Mouse (Mus musculus) spleen, adult 2 months (tissue): Measurements from ENCODE around the gene Stac2.

Experiments
- CTCF ChIP-seq: fragments of 200-500 bp; IDR thresholded peaks from 2 replicates; pipeline ENCODE4 v1.5.1; 2011; ENCODE audit warnings: mild to moderate bottlenecking, inconsistent platforms; ENCODE audit not compliant: insufficient read depth, insufficient read length, insufficient replicate concordance; ENCODE audit errors: extremely low read depth
- POLR2A ChIP-seq: fragments of 200-500 bp; IDR thresholded peaks from 2 replicates; pipeline ENCODE4 v1.6.1; 2011; ENCODE audit warnings: low read depth, low read length, inconsistent platforms

- TF ChIP-seq POLR2A: peak; percentile 65
- no peak for TF ChIP-seq CTCF
Observed at GRCm38 (mm10) chr11:97998898-97999608, 54.2 kb downstream of the Stac2 start.
